Mouse (Mus musculus): Measurements from ENCODE around the gene Oas1a. TPM values are rescaled to one million over a fixed set of nuclear protein-coding genes. Genes with fewer than 3 reads are reported as not detected.
A peak's percentile ranks its signal among the peaks of the same experiment; 100 is the strongest.
"Not testable (repeated sequence)": the region's sequence is repeated elsewhere in the genome, so short reads cannot be mapped to it uniquely, and the experiment has no call there.

Oas1a gene
- polyA plus RNA-seq, 1 experiment: 1.6 TPM

- DNase-seq: no peak
- Histone ChIP-seq H3K27ac (ENCODE audit: insufficient read depth, low read length) (no peak overlapping the region), H3K4me3 (replicated peaks; ENCODE audit: insufficient read depth, low read depth, low read length) (no peak overlapping the region), H3K27me3 (ENCODE audit: control insufficient read depth, insufficient read depth, low read length) (no peaks in the 10 kb centered on the region), H3K4me1 (ENCODE audit: control insufficient read depth, insufficient read depth, low read length) (no peaks in the 10 kb centered on the region)
- WGBS: 13% methylated on average over 1 of the region's 1 CpGs
- TF ChIP-seq CTCF (IDR thresholded peaks at IDR 0.05; ENCODE audit: borderline replicate concordance, insufficient read depth, low read depth, low read length) (peak; percentile 73), POLR2A (IDR thresholded peaks at IDR 0.05; ENCODE audit: borderline replicate concordance, insufficient read depth, low read length) (no peak)
These were observed 19.7 kb upstream of the Oas1a start for GRCm38 (mm10) chr5:120927036-120927435.

- H3K4me1 ChIP-seq (ENCODE audit: control insufficient read depth, insufficient read depth, low read length); H3K27ac ChIP-seq (ENCODE audit: insufficient read depth, low read length); H3K27me3 ChIP-seq (ENCODE audit: control insufficient read depth, insufficient read depth, low read length); H3K4me3 ChIP-seq (replicated peaks; ENCODE audit: insufficient read depth, low read depth, low read length); DNase-seq: not testable (repeated sequence)
- 83% methylated on average over 2 of the region's 2 CpGs for WGBS
These were observed 19.0 kb upstream of the Oas1a start for GRCm38 (mm10) chr5:120926311-120926710.

- H3K27ac ChIP-seq (ENCODE audit: insufficient read depth, low read length); H3K4me1 ChIP-seq (ENCODE audit: control insufficient read depth, insufficient read depth, low read length); DNase-seq; H3K4me3 ChIP-seq (replicated peaks; ENCODE audit: insufficient read depth, low read depth, low read length); H3K27me3 ChIP-seq (ENCODE audit: control insufficient read depth, insufficient read depth, low read length): not testable (repeated sequence)
- 92% methylated on average over 4 of the region's 4 CpGs for WGBS
These were observed 17.2 kb upstream of the Oas1a start for GRCm38 (mm10) chr5:120924520-120924919.

- TF ChIP-seq POLR2A (IDR thresholded peaks at IDR 0.05; ENCODE audit: borderline replicate concordance, insufficient read depth, low read length): no peak
- no peak for TF ChIP-seq CTCF (IDR thresholded peaks at IDR 0.05; ENCODE audit: borderline replicate concordance, insufficient read depth, low read depth, low read length)
- WGBS: 82% methylated on average over 4 of the region's 4 CpGs
- Histone ChIP-seq H3K4me1 (ENCODE audit: control insufficient read depth, insufficient read depth, low read length) (no peaks in the 10 kb centered on the region), H3K27me3 (ENCODE audit: control insufficient read depth, insufficient read depth, low read length) (no peaks in the 10 kb centered on the region), H3K27ac (ENCODE audit: insufficient read depth, low read length) (no peak overlapping the region), H3K4me3 (replicated peaks; ENCODE audit: insufficient read depth, low read depth, low read length) (no peak overlapping the region)
- no peak for DNase-seq
These were observed 16.6 kb upstream of the Oas1a start for GRCm38 (mm10) chr5:120923969-120924368.

GRCm38 (mm10) chr5:120920296-120920695, 13.0 kb upstream of the Oas1a start:
- no peak for TF ChIP-seq POLR2A (IDR thresholded peaks at IDR 0.05; ENCODE audit: borderline replicate concordance, insufficient read depth, low read length)
- no peak for TF ChIP-seq CTCF (IDR thresholded peaks at IDR 0.05; ENCODE audit: borderline replicate concordance, insufficient read depth, low read depth, low read length)
- DNase-seq: no peak
- Histone ChIP-seq H3K4me3 (replicated peaks; ENCODE audit: insufficient read depth, low read depth, low read length) (no peak overlapping the region), H3K4me1 (ENCODE audit: control insufficient read depth, insufficient read depth, low read length) (no peaks in the 10 kb centered on the region), H3K27ac (ENCODE audit: insufficient read depth, low read length) (no peak overlapping the region), H3K27me3 (ENCODE audit: control insufficient read depth, insufficient read depth, low read length) (no peaks in the 10 kb centered on the region)
- WGBS: 91% methylated on average over 3 of the region's 3 CpGs

GRCm38 (mm10) chr5:120919156-120919935, 12.0 kb upstream of the Oas1a start:
- WGBS: 60% methylated on average over 2 of the region's 2 CpGs
- H3K27me3 ChIP-seq (ENCODE audit: control insufficient read depth, insufficient read depth, low read length); H3K4me1 ChIP-seq (ENCODE audit: control insufficient read depth, insufficient read depth, low read length); H3K4me3 ChIP-seq (replicated peaks; ENCODE audit: insufficient read depth, low read depth, low read length); DNase-seq; H3K27ac ChIP-seq (ENCODE audit: insufficient read depth, low read length): not testable (repeated sequence)

- not testable (repeated sequence) for H3K4me1 ChIP-seq (ENCODE audit: control insufficient read depth, insufficient read depth, low read length); H3K27me3 ChIP-seq (ENCODE audit: control insufficient read depth, insufficient read depth, low read length); H3K4me3 ChIP-seq (replicated peaks; ENCODE audit: insufficient read depth, low read depth, low read length); H3K27ac ChIP-seq (ENCODE audit: insufficient read depth, low read length); DNase-seq
- WGBS: 51% methylated on average over 8 of the region's 8 CpGs
These were observed 6.9 kb upstream of the Oas1a start, which contains the start of gene Oas1d for GRCm38 (mm10) chr5:120914204-120914603. Gene Oas1d, plus strand, starts transcription at chr5:120914536.

GRCm38 (mm10) chr5:120908196-120908920, 1.0 kb upstream of the Oas1a start:
- Histone ChIP-seq H3K27me3 (ENCODE audit: control insufficient read depth, insufficient read depth, low read length) (no peaks in the 10 kb centered on the region; the same call in 1 of the 2 replicates), H3K4me3 (replicated peaks; ENCODE audit: insufficient read depth, low read depth, low read length) (no peak overlapping the region), H3K27ac (ENCODE audit: insufficient read depth, low read length) (no peak overlapping the region), H3K4me1 (ENCODE audit: control insufficient read depth, insufficient read depth, low read length) (no peaks in the 10 kb centered on the region; the same call in 1 of the 2 replicates)
- TF ChIP-seq CTCF (IDR thresholded peaks at IDR 0.05; ENCODE audit: borderline replicate concordance, insufficient read depth, low read depth, low read length) (no peak), POLR2A (IDR thresholded peaks at IDR 0.05; ENCODE audit: borderline replicate concordance, insufficient read depth, low read length) (no peak)
- WGBS: 65% methylated on average over 7 of the region's 7 CpGs
- DNase-seq: no peak
